Mouse (Mus musculus) adrenal gland (tissue): ENCODE measurements at regions not wholly inside any gene's neighbourhood (a gene's known extent, or its start where the extent isn't known, plus 50 kb on each side); places are given as distances from the start of the nearest gene placed in this dataset.

Experiments
- intact Hi-C: fragments of 180-260 bp; cut with DNase I; formaldehyde crosslinking; loops from one replicate; pipeline ENCODE4 v1.15.1; 2025

DNA sequence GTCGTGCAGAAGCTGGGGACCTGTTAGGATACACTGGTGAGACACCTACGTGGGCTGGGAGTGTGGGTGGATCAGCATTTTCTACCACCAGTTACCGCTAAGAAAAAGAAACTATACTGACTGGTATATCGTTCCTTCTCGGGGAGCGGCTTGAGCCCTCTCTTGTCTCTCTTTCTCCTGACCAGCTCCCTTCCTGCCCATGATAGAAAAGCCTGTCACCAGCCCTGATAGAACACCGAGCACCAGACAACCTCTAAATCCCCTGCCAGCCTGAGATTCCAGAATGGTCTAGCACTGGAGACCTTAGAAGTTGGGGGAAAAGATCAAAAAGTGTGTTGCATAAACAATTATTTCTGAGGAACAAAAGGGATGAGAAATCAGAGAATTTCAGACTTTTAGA is 76.3 kb upstream of the Kcnd3 start:
- intact Hi-C loops: no loop called here

- intact Hi-C loops: no loop called here
These were observed 75.8 kb upstream of the Kcnd3 start for GRCm38 (mm10) chr3:105376346-105376745.

DNA sequence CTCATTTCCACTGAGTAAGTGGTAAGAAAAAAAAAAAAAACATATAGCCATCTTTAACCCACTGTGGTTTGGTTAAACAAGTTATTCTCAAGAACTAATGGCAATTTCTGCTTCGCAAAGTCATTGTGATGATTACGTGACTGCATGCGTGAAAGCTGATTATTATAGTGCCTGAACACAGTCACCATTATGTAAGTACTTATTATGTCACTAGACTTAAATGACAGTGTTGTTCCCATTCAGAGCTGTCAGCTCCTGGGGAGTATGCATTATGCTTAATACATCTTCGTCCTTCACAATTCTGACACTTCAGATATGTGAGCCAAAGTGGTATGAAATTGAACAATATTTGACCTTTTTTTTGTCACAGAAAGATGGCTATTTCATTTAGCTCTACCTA is 71.3 kb upstream of the Kcnd3 start:
- intact Hi-C loops: no loop called here

DNA sequence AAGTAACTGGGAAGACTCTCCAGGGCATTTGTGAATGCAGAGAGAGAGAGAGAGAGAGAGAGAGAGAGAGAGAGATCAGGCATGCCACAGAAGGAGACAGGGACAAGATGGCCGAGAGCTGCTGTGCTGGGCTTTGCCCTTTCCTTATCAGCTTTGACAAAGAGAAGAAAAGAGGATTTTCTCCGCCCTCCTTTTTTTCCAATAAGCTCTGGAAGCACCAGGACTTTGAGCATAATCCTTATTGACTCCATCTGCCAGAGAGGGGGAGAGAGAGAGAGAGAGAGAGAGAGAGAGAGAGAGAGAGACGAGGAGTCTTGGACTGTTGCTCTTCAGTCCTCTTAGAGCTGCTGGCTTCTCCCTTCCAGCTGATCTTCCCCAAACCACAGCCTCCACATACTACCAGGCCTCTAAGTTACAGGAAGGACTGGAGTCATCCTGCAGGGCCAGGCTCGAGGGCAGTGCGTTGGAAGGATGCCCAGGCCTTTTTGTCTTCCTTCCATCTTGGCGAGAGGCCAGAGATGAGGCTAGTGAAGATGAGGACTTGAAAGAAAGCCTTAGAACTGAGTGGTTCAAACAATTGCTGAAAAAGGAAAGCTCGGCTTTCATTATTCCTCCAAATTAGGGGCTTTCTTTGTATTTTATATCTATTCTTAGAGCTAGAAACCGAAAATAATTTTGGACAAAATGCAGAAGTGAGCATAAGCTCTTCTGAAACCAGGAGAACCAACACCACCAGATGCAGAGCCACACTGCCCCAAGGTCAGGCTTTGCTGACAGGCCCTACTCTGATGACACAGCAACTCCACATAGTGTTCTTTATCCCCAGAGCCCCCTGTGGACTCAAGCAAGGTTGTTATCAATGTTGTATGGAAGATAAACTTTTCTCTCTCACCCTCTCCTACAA is 59.3 kb upstream of the Kcnd3 start:
- intact Hi-C loops: no loop called here
